Comparison of ENCODE assay signal across 7 mouse cellular contexts in the genomic region with DNA sequence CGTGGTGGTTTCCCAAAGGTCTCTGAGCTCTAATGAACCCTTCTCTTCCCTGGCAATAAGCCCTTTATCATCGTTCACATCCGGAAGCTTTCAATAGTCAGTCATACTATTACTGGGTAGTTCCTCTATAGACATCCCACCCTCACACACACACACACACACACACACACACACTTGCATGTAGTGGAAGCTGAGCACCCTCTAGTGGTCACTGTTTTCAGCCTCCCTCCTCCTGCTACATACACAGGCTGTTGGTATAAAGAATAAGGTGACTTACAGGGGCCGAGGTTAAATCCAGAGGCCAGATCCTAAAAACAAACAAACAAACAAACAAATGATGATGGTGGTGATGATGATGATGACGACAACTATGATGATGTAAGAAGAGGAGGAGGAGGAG.
A peak's percentile ranks its signal among the peaks of the same experiment; 100 is the strongest.
DNase-seq lines count a peak whose midpoint lies in the region; ATAC-seq lines count a peak whose summit lies in the region.

No protein-coding gene starts in this region.

- no peaks in the 10 kb centered on the region for H3K36me3 ChIP-seq in midbrain, embryonic 11.5 days (ENCODE audit: control insufficient read depth, insufficient read depth, low read length)
- no peaks in the 10 kb centered on the region for H3K36me3 ChIP-seq in midbrain, embryonic 15.5 days (replicated peaks)
- no peaks in the 10 kb centered on the region for H3K36me3 ChIP-seq in lung, embryonic 16.5 days (ENCODE audit: control insufficient read depth, insufficient read depth, low read length)

- no peaks in the 10 kb centered on the region for H3K4me1 ChIP-seq in midbrain, embryonic 11.5 days (ENCODE audit: control insufficient read depth, insufficient read depth, low read length)
- H3K4me1 ChIP-seq in midbrain, embryonic 15.5 days: no peaks in the 10 kb centered on the region
- H3K4me1 ChIP-seq in lung, embryonic 16.5 days (replicated peaks; ENCODE audit: control insufficient read depth, insufficient read depth, low read length): no peaks in the 10 kb centered on the region

- 65% methylated on average over 5 of the region's 5 CpGs for WGBS in midbrain, embryonic 11.5 days
- WGBS in midbrain, embryonic 15.5 days: 58% methylated on average over 5 of the region's 5 CpGs
- 38% methylated on average over 5 of the region's 5 CpGs for WGBS in lung, embryonic 16.5 days

- no peak overlapping the region for H3K4me3 ChIP-seq in midbrain, embryonic 11.5 days (ENCODE audit: low read depth, low read length)
- no peak overlapping the region for H3K4me3 ChIP-seq in midbrain, embryonic 15.5 days
- no peak overlapping the region for H3K4me3 ChIP-seq in lung, embryonic 16.5 days (ENCODE audit: low read length)

- DNase-seq in midbrain, embryonic 11.5 days (ENCODE audit: low spot score, missing footprints): peak; percentile 89
- DNase-seq in ZHBTc4 (ENCODE audit: low read depth, low spot score): peak; percentile 36
- DNase-seq in embryo, embryonic 9.5 days (ENCODE audit: extremely low spot score): peak; percentile 57
- DNase-seq in kidney, adult 8-10 months: peak; percentile 12 to 57
- no peak for DNase-seq in c-Kit-positive CD71-positive TER-119-positive erythroid progenitor cells, embryonic 14.5 days (ENCODE audit: low spot score)

- peak; percentile 66; the same call in 1 of the 2 replicates for ATAC-seq in midbrain, embryonic 11.5 days (ENCODE audit: low FRiP score)
- no peak for ATAC-seq in midbrain, embryonic 15.5 days (replicated peaks)
- ATAC-seq in lung, embryonic 16.5 days (ENCODE audit: low read depth): peak; percentile 64; the same call in 1 of the 2 replicates

- no peaks in the 10 kb centered on the region for H3K27me3 ChIP-seq in midbrain, embryonic 11.5 days (ENCODE audit: control insufficient read depth, insufficient read depth, low read length)
- no peaks in the 10 kb centered on the region for H3K27me3 ChIP-seq in midbrain, embryonic 15.5 days (replicated peaks)
- H3K27me3 ChIP-seq in lung, embryonic 16.5 days (ENCODE audit: control insufficient read depth, insufficient read depth, low read depth, low read length): no peaks in the 10 kb centered on the region; the same call in 1 of the 2 replicates

- no peak overlapping the region for H3K9ac ChIP-seq in midbrain, embryonic 11.5 days (ENCODE audit: low read length)
- no peak overlapping the region for H3K9ac ChIP-seq in midbrain, embryonic 15.5 days
- no peak overlapping the region for H3K9ac ChIP-seq in lung, embryonic 16.5 days (ENCODE audit: low read length)

- no peak overlapping the region for H3K4me2 ChIP-seq in midbrain, embryonic 11.5 days
- no peak overlapping the region for H3K4me2 ChIP-seq in midbrain, embryonic 15.5 days
- no peak overlapping the region for H3K4me2 ChIP-seq in lung, embryonic 16.5 days (ENCODE audit: low read depth, low read length)

- H3K27ac ChIP-seq in midbrain, embryonic 11.5 days (ENCODE audit: low read depth, low read length): no peak overlapping the region
- H3K27ac ChIP-seq in midbrain, embryonic 15.5 days: no peak overlapping the region
- no peak overlapping the region for H3K27ac ChIP-seq in lung, embryonic 16.5 days (ENCODE audit: low read length)

- no peaks in the 10 kb centered on the region for H3K9me3 ChIP-seq in midbrain, embryonic 11.5 days (ENCODE audit: control insufficient read depth, low read length)
- no peaks in the 10 kb centered on the region for H3K9me3 ChIP-seq in midbrain, embryonic 15.5 days
- no peaks in the 10 kb centered on the region for H3K9me3 ChIP-seq in lung, embryonic 16.5 days (ENCODE audit: control insufficient read depth, low read length)
